Mouse (Mus musculus) liver, embryonic 16.5 days (tissue): ENCODE data around the gene Samd13. TPM values are rescaled to one million over a fixed set of nuclear protein-coding genes. Genes with fewer than 3 reads are reported as not detected.
A peak's percentile ranks its signal among the peaks of the same experiment; 100 is the strongest.

Experiments
- ATAC-seq: fragments of 200-750 bp; cut with Nextera tagmentation; 2 replicates; pipeline ENCODE4 v1.8.0; 2017; ENCODE audit warnings: low read depth, mild to moderate bottlenecking, moderate number of reproducible peaks, moderate library complexity
- H3K27ac ChIP-seq: fragments of 300-500 bp; sonication (generic); 2 replicates; pipeline ENCODE4 v1.5.1; 2014; ENCODE audit warnings: mild to moderate bottlenecking, low read length
- H3K27me3 ChIP-seq: fragments of 300-500 bp; sonication (generic); 2 replicates; pipeline ENCODE4 v1.6.1; 2014; ENCODE audit warnings: low read depth, low read length, mixed read lengths; ENCODE audit not compliant: control insufficient read depth, insufficient read depth
- H3K36me3 ChIP-seq: fragments of 300-500 bp; sonication (generic); 2 replicates; pipeline ENCODE4 v1.6.1; 2014; ENCODE audit warnings: mild to moderate bottlenecking; ENCODE audit not compliant: control insufficient read depth, insufficient read depth
- H3K4me1 ChIP-seq: fragments of 300-500 bp; sonication (generic); 2 replicates; pipeline ENCODE4 v1.6.1; 2014; ENCODE audit warnings: low read depth, low read length, mixed read lengths; ENCODE audit not compliant: control insufficient read depth
- H3K4me2 ChIP-seq: fragments of 300-500 bp; sonication (generic); 2 replicates; pipeline ENCODE4 v1.6.1; 2014; ENCODE audit warnings: low read depth, low read length, mixed read lengths
- H3K4me3 ChIP-seq: fragments of 300-500 bp; sonication (generic); 2 replicates; pipeline ENCODE4 v1.5.1; 2014; ENCODE audit warnings: low read depth, mild to moderate bottlenecking, low read length
- H3K9ac ChIP-seq: fragments of 300-500 bp; sonication (generic); 2 replicates; pipeline ENCODE4 v1.6.1; 2014; ENCODE audit warnings: low read depth, low read length
- H3K9me3 ChIP-seq: fragments of 300-500 bp; sonication (generic); replicated peaks from 2 replicates; pipeline ENCODE4 v1.6.1; 2016; ENCODE audit warnings: low read length; ENCODE audit not compliant: control insufficient read depth
- WGBS: fragments of 180-500 bp; shearing (Covaris S2); extraction: QIAGEN DNeasy Blood & Tissue Kit; methylation state at CpG from one replicate; pipeline ENCODE4 v1.1.7; 2014; ENCODE audit not compliant: insufficient replicate concordance; 5-methylcytosine and 5-hydroxymethylcytosine counted together
- polyA plus RNA-seq: library from polyadenylated mRNA; unstranded; fragments of >200 nt; fragmentation: Nextera tagmentation; extraction: Ambion mirVana; gene quantifications from 2 replicates; pipeline ENCODE4 v1.2.1, GENCODE M21; 2015

Samd13 gene
- polyA plus RNA-seq, 1 experiment from 2014 or later: 0.25 TPM

DNA sequence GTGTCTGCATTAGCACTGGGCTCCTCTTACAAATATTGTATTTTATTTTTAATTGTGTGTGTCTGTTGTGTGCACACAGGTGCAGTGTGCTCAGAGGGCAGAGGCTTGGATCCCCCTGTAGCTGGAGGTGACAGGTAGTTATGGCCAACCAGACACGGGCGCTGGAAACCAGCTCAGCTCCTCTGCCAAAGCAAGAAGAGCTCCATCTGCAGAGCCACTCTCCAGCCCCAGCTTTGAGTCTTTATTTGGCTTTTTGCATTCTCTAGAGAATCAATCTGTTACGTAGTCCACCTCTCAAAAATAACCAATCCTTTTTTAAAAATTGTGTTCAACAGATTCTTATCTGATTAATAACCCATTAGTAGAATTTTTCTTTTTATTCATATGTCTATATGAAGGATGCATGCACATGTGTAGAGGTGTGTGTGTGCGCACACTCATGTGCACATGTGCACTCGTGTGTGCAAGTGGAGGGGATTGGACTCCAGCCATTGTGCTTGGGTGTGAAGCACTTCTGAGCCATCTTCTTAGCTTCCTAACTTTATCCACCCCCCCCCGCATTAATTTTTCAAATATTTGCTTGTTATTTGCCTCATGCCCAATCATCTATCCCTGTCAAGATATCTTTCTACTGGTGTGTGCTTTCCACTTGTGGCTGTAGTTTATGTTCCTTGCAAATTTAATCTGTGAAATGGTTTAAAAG is 86.0 kb downstream of the Samd13 start:
- no peaks in the 10 kb centered on the region for H3K9me3 ChIP-seq
- H3K27me3 ChIP-seq: no peaks in the 10 kb centered on the region
- H3K9ac ChIP-seq: no peak overlapping the region
- no peaks in the 10 kb centered on the region for H3K36me3 ChIP-seq
- WGBS: 71% methylated on average over 6 of the region's 6 CpGs
- 0 out of 2 replicates have a peak overlapping the region, but pooled peaks have one; percentile 3 for H3K4me2 ChIP-seq
- H3K4me1 ChIP-seq: peaks cover 8% of the 10 kb centered on the region
- H3K4me3 ChIP-seq: peak overlapping the region; percentile 13; the same call in 1 of the 2 replicates
- no peak overlapping the region for H3K27ac ChIP-seq
- ATAC-seq: no peak

- H3K9me3 ChIP-seq: no peaks in the 10 kb centered on the region
- peak overlapping the region; percentile 39 for H3K27ac ChIP-seq
- H3K4me3 ChIP-seq: peak overlapping the region; percentile 13
- H3K36me3 ChIP-seq: no peaks in the 10 kb centered on the region
- no peak for ATAC-seq
- H3K4me2 ChIP-seq: peak overlapping the region; percentile 3; the same call in 1 of the 2 replicates
- no peak overlapping the region for H3K9ac ChIP-seq
- H3K4me1 ChIP-seq: peaks cover 8% of the 10 kb centered on the region
- no peaks in the 10 kb centered on the region for H3K27me3 ChIP-seq
- WGBS: 69% methylated on average over 6 of the region's 6 CpGs
These were observed 87.0 kb downstream of the Samd13 start for GRCm38 (mm10) chr3:146598411-146598810.

DNA sequence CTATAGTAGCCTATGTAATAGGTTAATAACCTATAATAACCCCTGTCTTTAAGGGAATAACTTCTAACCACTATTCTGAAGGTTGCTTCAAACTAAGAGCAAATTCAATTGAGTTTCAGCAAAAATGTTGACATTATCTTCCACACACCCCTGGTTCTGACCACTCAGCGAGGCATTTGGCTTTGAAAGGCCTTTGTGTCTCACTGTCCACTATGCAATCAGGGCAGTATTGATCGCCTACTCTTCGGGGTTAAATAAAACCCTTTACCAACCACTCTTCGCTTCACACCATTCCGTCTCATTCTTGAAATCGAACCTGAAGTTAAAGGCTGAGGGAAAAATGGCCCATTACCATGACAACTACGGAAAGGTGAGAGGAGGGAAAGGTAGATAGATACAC is 88.5 kb downstream of the Samd13 start:
- WGBS: 66% methylated on average over 7 of the region's 7 CpGs
- ATAC-seq: peak; percentile 62
- H3K27ac ChIP-seq: peak overlapping the region; percentile 49
- H3K4me1 ChIP-seq: peaks cover 8% of the 10 kb centered on the region
- H3K4me2 ChIP-seq: no peak overlapping the region
- H3K4me3 ChIP-seq: peak overlapping the region; percentile 10; the same call in 1 of the 2 replicates
- no peaks in the 10 kb centered on the region for H3K36me3 ChIP-seq
- H3K9ac ChIP-seq: no peak overlapping the region
- H3K9me3 ChIP-seq: no peaks in the 10 kb centered on the region
- no peaks in the 10 kb centered on the region for H3K27me3 ChIP-seq

- Histone ChIP-seq H3K9ac (no peak overlapping the region), H3K4me1 (peaks cover 6% of the 10 kb centered on the region), H3K4me3 (no peak overlapping the region), H3K27ac (peak overlapping the region; percentile 74), H3K9me3 (no peaks in the 10 kb centered on the region), H3K36me3 (no peaks in the 10 kb centered on the region), H3K4me2 (no peak overlapping the region), H3K27me3 (no peaks in the 10 kb centered on the region)
- 70% methylated on average over 8 of the region's 8 CpGs for WGBS
- no peak for ATAC-seq
These were observed 89.0 kb downstream of the Samd13 start for GRCm38 (mm10) chr3:146596387-146596786.

GRCm38 (mm10) chr3:146595440-146595839 is 90.0 kb downstream of the Samd13 start:
- no peak overlapping the region for H3K27ac ChIP-seq
- no peaks in the 10 kb centered on the region for H3K9me3 ChIP-seq
- no peaks in the 10 kb centered on the region for H3K36me3 ChIP-seq
- no peaks in the 10 kb centered on the region for H3K27me3 ChIP-seq
- ATAC-seq: no peak
- H3K4me2 ChIP-seq: no peak overlapping the region
- 64% methylated on average over 6 of the region's 6 CpGs for WGBS
- no peak overlapping the region for H3K9ac ChIP-seq
- no peak overlapping the region for H3K4me3 ChIP-seq
- no peaks in the 10 kb centered on the region; the same call in 1 of the 2 replicates for H3K4me1 ChIP-seq

Other genes with a start within 250 kb of the Samd13 start
- gene Ctbs, start 235.8 kb downstream of the Samd13 start, polyA plus RNA-seq: 6.2 and 7.2 TPM in 2 replicates
- 1.0 and 1.1 TPM in 2 replicates for gene Spata1, start 185.8 kb downstream of the Samd13 start, polyA plus RNA-seq
- 573 and 596 TPM in 2 replicates for gene Gng5, start 185.8 kb downstream of the Samd13 start, polyA plus RNA-seq
- 24.6 and 25.0 TPM in 2 replicates for gene Rpf1, start 164.2 kb downstream of the Samd13 start, polyA plus RNA-seq
- gene Uox, start 115.2 kb downstream of the Samd13 start, polyA plus RNA-seq: 97.0 and 121 TPM in 2 replicates
- gene Dnase2b, start 70.0 kb downstream of the Samd13 start, polyA plus RNA-seq: 4.4 and 4.8 TPM in 2 replicates
- not detected in 2 replicates for gene 4930503B20Rik, start 34.3 kb downstream of the Samd13 start, polyA plus RNA-seq
- 12.4 and 12.6 TPM in 2 replicates for gene Prkacb, start 127.4 kb upstream of the Samd13 start, polyA plus RNA-seq
- gene Ttll7, start 166.8 kb upstream of the Samd13 start, polyA plus RNA-seq: 0.48 and 0.54 TPM in 2 replicates